Mouse (Mus musculus): ENCODE measurements around the gene Cdh8. TPM values are rescaled to one million over a fixed set of nuclear protein-coding genes. Genes with fewer than 3 reads are reported as not detected.
"Not testable (repeated sequence)": the region's sequence is repeated elsewhere in the genome, so short reads cannot be mapped to it uniquely, and the experiment has no call there.

Gene Cdh8
- polyA plus RNA-seq, 1 experiment from 2014 or later: 26.0 TPM

DNA sequence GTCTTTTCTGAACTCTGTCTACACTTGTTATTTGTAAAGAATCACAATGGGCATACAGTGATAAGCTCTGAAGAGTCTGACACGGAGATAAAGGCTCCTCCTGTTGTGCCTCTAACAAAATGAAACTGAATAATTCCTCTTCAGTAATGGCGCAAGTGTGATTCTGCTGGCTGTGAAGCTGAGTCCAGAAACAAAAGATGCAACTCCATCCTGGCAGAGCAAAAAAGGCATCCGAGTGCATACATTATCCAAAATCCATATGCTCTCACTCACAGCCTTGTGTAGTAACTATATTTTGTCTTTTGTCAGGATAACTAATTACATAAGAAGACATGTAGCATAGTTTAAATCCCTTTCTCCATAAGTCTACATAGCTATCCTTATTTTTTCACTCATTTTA lies 149.1 kb downstream of the Cdh8 start:
- H3K4me2 ChIP-seq: no peak overlapping the region
- no peak overlapping the region for H3K9ac ChIP-seq
- no peak for ATAC-seq
- H3K4me3 ChIP-seq: no peak overlapping the region
- H3K27me3 ChIP-seq: no peaks in the 10 kb centered on the region
- no peaks in the 10 kb centered on the region for H3K4me1 ChIP-seq
- no peaks in the 10 kb centered on the region for H3K9me3 ChIP-seq (replicated peaks)
- no peaks in the 10 kb centered on the region for H3K36me3 ChIP-seq (ENCODE audit: poor library complexity, severe bottlenecking)
- no peak overlapping the region for H3K27ac ChIP-seq
- WGBS: 43% methylated on average over 3 of the region's 3 CpGs

DNA sequence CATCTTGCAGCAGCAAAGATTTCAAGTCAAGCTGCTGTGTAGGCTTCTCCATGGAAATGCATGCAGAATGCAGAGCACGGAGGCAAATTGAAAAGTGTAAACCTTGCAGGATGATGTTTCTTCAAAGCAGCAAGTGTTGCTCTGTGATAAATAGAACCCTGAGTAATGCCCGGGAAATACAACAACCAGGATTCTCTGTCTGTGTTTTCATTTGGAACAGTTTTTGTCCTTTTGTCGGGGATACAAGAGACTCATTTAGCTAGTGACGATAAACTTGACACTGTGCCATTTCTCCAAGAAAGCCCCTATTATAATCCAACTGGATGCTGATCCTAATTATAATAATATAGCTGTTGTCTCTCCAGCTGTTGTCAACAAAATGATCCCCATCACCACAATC lies 181.9 kb downstream of the Cdh8 start:
- H3K27ac ChIP-seq: no peak overlapping the region
- H3K27me3 ChIP-seq: no peaks in the 10 kb centered on the region
- no peak overlapping the region for H3K9ac ChIP-seq
- peak overlapping the region; percentile 4; the same call in 1 of the 2 replicates for H3K4me2 ChIP-seq
- peak; percentile 75 for ATAC-seq
- H3K9me3 ChIP-seq (replicated peaks): no peaks in the 10 kb centered on the region
- H3K4me3 ChIP-seq: no peak overlapping the region
- no peaks in the 10 kb centered on the region for H3K36me3 ChIP-seq (ENCODE audit: poor library complexity, severe bottlenecking)
- 14% methylated on average over 4 of the region's 4 CpGs for WGBS
- peaks cover 19% of the 10 kb centered on the region for H3K4me1 ChIP-seq

DNA sequence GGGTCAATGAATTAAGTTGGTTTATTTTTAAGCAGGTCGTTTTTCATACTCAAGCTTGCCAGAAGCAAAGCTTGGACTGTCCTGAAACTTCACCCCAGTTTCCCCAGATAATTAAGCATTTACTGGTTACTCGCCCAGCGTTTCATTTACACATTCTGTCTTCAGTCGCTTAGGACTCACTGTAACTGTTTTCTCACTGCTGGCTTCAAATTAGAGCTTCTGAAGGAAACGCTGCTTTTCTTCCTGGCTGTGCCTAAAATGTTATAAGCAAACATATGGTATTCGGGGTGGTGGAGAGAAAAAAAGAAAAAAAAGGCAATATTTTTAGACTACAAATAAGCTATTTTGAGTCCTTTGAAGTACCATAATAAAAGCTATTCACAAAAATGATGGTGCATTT lies 192.6 kb downstream of the Cdh8 start:
- H3K4me1 ChIP-seq: no peaks in the 10 kb centered on the region
- no peak overlapping the region for H3K9ac ChIP-seq
- H3K36me3 ChIP-seq (ENCODE audit: poor library complexity, severe bottlenecking): no peaks in the 10 kb centered on the region
- no peak overlapping the region for H3K4me3 ChIP-seq
- H3K4me2 ChIP-seq: no peak overlapping the region
- no peak for ATAC-seq
- 65% methylated on average over 6 of the region's 6 CpGs for WGBS
- no peaks in the 10 kb centered on the region for H3K27me3 ChIP-seq
- no peaks in the 10 kb centered on the region for H3K9me3 ChIP-seq (replicated peaks)
- H3K27ac ChIP-seq: no peak overlapping the region

DNA sequence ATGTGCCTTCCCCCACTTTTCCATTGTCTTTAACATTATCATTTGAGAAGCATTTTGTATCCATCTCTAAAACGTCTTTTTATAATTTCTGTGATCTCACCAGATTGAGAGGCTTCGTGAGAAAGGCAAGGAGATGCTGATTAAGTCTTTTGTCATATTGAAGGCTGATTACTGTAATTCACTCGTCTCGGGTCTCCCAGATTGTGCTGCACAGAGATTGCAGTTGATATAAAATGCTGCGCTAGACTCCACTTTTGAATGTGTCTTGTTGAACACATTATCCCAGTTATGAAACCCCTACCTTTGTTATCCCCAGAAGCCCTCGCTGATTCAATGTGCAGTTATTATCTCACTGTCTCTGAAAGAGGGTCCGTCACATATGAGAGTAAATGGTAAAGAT lies 211.1 kb downstream of the Cdh8 start:
- Histone ChIP-seq H3K4me1 (peaks cover 3% of the 10 kb centered on the region; the same call in 1 of the 2 replicates), H3K9ac (no peak overlapping the region), H3K36me3 (ENCODE audit: poor library complexity, severe bottlenecking) (no peaks in the 10 kb centered on the region), H3K27ac (no peak overlapping the region), H3K9me3 (replicated peaks) (no peaks in the 10 kb centered on the region), H3K4me3 (no peak overlapping the region), H3K4me2 (no peak overlapping the region), H3K27me3 (no peaks in the 10 kb centered on the region)
- WGBS: 62% methylated on average over 7 of the region's 7 CpGs
- ATAC-seq: peak; percentile 55; the same call in 1 of the 2 replicates

DNA sequence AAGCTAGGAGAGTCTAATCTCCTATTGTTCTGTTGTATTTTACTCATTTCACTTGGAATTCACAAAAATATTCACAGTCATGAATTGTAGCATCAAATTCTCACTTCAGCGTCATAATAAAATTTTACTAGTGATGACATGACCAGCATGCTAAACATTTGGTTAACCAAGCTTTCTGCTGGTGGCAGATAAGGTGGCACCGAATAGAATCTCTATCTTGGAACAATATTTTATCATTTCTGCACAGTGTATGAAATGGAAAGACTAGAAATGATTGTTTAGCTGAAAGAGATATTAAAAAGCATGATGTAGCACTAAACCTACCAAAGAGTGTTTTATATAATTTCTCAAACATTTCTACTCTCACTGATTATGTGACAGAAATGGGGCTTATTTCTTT lies 225.6 kb downstream of the Cdh8 start:
- 94% methylated on average over 2 of the region's 2 CpGs for WGBS
- no peaks in the 10 kb centered on the region for H3K9me3 ChIP-seq (replicated peaks)
- ATAC-seq: no peak

DNA sequence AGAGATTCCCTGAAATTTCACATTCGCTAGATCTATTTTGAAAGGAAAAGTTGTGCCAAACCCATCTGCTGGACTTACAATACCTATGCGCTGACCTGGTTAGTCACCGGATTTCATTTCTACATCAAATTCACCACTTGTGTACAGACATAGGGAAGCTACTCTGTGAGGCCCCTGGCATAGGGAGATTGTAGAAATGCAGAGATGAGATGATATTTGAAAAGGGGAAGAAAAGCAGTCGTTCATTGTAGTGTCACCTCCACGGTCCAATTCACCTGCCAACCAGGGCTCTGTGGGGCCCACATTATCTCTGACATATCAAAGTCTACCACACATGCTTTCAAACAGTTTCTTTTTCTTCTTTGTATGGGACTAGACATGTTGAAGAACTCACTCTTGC lies 229.4 kb downstream of the Cdh8 start:
- Histone ChIP-seq H3K9ac (no peak overlapping the region), H3K36me3 (ENCODE audit: poor library complexity, severe bottlenecking) (no peaks in the 10 kb centered on the region), H3K27ac (no peak overlapping the region), H3K9me3 (replicated peaks) (no peaks in the 10 kb centered on the region), H3K4me3 (no peak overlapping the region), H3K4me1 (no peaks in the 10 kb centered on the region), H3K4me2 (no peak overlapping the region), H3K27me3 (no peaks in the 10 kb centered on the region)
- WGBS: 93% methylated on average over 5 of the region's 5 CpGs
- ATAC-seq: no peak

More for the DNA sequence above, 225.6 kb downstream of the Cdh8 start:
- Histone ChIP-seq H3K4me3 (no peak overlapping the region), H3K36me3 (ENCODE audit: poor library complexity, severe bottlenecking) (no peaks in the 10 kb centered on the region), H3K27ac (no peak overlapping the region), H3K9ac (no peak overlapping the region), H3K4me2 (no peak overlapping the region), H3K4me1 (no peaks in the 10 kb centered on the region), H3K27me3 (no peaks in the 10 kb centered on the region)

DNA sequence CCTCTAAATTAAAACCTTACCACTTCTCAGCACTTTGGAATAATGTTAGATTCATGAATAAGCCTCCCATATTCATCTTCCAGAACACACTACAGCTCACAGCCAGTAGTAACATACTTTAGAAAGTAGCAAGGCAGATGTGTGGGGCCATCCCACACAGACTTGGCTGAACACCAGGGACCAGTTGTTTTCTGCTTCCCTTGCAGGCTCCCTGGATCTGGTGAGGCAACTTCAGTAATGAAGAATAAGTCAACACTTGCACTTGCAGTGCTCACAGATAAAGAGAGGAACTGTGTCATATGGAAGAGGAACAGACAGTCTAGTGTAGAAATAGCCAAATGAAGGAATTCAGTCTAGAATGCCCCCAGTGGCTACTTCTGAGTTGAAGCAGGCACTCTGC lies 232.1 kb downstream of the Cdh8 start:
- Histone ChIP-seq H3K9ac (no peak overlapping the region), H3K9me3 (replicated peaks) (no peaks in the 10 kb centered on the region), H3K36me3 (ENCODE audit: poor library complexity, severe bottlenecking) (no peaks in the 10 kb centered on the region), H3K4me3 (no peak overlapping the region), H3K27me3 (no peaks in the 10 kb centered on the region), H3K27ac (no peak overlapping the region), H3K4me2 (no peak overlapping the region), H3K4me1 (no peaks in the 10 kb centered on the region)
- ATAC-seq: no peak

DNA sequence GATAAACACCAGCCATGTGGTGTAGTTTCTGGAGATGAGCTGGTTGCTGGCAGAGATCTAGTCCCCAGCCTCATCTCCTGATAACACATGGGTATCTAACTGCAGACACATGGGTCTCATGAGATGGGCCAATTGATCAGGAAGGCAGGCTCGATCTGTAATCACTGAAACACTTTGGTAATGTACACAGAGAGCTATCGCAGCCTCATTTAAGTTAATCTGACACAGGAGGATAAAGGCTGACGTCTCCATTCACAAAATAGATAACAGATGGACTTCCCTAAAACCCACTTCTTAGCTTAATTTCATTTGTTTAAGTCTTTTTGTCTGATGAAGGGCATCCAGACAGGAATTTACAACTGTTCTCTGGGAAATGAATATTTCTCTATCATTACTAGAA lies 249.3 kb downstream of the Cdh8 start:
- H3K4me3 ChIP-seq: no peak overlapping the region
- no peaks in the 10 kb centered on the region for H3K4me1 ChIP-seq
- WGBS: 69% methylated on average over 3 of the region's 3 CpGs
- ATAC-seq: no peak
- H3K36me3 ChIP-seq (ENCODE audit: poor library complexity, severe bottlenecking): no peaks in the 10 kb centered on the region
- H3K9me3 ChIP-seq (replicated peaks): no peaks in the 10 kb centered on the region
- H3K27me3 ChIP-seq: no peaks in the 10 kb centered on the region
- no peak overlapping the region for H3K27ac ChIP-seq
- H3K9ac ChIP-seq: no peak overlapping the region
- H3K4me2 ChIP-seq: no peak overlapping the region

DNA sequence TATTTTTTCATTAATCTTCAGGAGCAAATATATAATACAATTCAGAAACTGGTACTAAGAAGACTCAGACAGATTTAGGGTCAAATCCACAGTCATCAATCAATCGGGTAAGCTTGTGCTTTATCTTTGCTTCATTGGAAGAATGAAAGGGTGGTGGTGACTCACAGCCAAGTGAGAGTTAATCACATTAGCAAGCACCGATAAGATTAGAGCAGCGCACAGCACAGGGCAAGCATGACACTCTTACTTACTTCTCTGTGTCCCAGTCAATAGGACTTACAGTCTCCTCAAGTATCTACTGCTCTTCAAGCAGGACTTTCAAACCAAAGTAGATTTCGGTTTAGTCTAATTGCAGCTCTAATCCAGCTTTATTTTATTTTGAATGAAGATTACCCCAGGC lies 254.6 kb downstream of the Cdh8 start:
- Histone ChIP-seq H3K27me3 (no peaks in the 10 kb centered on the region), H3K4me3 (no peak overlapping the region), H3K9ac (no peak overlapping the region), H3K27ac (no peak overlapping the region), H3K36me3 (ENCODE audit: poor library complexity, severe bottlenecking) (no peaks in the 10 kb centered on the region), H3K9me3 (replicated peaks) (no peaks in the 10 kb centered on the region), H3K4me2 (no peak overlapping the region), H3K4me1 (no peaks in the 10 kb centered on the region)
- no peak for ATAC-seq
- WGBS: 38% methylated on average over 4 of the region's 4 CpGs

DNA sequence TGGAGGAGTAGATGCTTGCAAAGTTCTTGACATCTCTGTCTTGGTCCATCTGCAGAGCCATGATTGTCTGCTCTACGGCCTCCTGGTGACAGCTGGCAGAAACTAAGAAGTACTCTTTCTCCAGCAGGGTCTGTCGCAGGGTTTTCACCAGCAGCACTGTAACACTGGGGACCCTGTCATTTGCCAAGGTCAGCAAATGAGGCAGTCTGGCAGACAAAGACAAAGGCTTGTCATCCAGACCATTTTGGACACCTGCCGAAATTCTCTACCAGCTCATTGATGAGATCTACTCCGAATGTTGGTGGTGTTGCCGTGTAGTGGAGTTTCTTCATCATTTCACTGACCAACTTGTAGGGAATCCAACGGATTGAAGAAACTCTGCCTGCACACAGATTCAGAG lies 270.8 kb downstream of the Cdh8 start:
- Histone ChIP-seq H3K4me2 (no peak overlapping the region), H3K27me3 (no peaks in the 10 kb centered on the region), H3K4me1 (no peaks in the 10 kb centered on the region), H3K4me3 (no peak overlapping the region), H3K36me3 (ENCODE audit: poor library complexity, severe bottlenecking) (no peaks in the 10 kb centered on the region), H3K9ac (no peak overlapping the region), H3K27ac (no peak overlapping the region), H3K9me3 (replicated peaks) (no peaks in the 10 kb centered on the region)
- no peak for ATAC-seq
- WGBS: 91% methylated on average over 6 of the region's 6 CpGs

DNA sequence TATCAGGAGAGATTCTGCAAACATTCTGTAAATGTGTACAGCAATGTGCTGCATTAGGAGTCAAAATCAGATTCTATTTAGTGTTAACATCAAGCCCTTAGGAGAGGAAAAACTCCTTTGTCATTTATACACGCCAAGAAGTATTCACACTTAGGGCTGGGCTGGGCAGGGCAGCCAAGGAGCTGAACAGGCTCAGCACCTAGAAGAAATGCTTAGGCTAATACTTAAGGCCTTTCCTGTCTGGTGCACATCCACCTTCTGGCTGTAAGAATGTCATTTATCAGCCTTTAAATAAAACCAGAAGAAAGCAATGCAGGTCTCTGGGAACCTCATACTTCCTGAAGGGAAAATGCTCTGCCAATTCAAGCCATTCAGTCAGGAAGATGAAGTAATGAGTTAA lies 271.5 kb downstream of the Cdh8 start:
- WGBS: 59% methylated on average over 1 of the region's 1 CpGs
- H3K4me3 ChIP-seq, H3K4me2 ChIP-seq: not testable (repeated sequence)

DNA sequence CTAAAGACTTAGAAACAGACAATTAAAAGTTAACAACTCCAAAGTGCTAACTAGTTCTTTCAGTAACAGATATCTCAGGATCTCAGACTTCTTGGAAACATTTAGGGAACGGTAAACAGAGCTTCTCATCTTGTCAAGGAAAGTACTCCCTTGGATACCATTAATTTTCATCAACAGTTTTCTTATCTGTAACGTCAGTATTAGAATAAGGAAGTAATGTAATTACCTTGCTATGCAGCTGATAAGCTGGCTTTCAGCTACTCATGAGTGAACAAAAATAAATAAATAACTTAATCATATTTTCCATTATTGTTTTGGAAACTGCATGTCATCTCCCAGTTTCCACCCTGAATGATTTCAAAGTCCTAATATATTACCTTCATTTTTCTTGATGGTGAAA lies 317.8 kb downstream of the Cdh8 start:
- H3K36me3 ChIP-seq (ENCODE audit: poor library complexity, severe bottlenecking): no peaks in the 10 kb centered on the region
- H3K27ac ChIP-seq: no peak overlapping the region
- H3K27me3 ChIP-seq: no peaks in the 10 kb centered on the region
- WGBS: 88% methylated on average over 2 of the region's 2 CpGs
- H3K9me3 ChIP-seq (replicated peaks): no peaks in the 10 kb centered on the region
- H3K4me1 ChIP-seq: no peaks in the 10 kb centered on the region
- H3K4me3 ChIP-seq: no peak overlapping the region
- no peak overlapping the region for H3K9ac ChIP-seq
- no peak overlapping the region for H3K4me2 ChIP-seq
- no peak for ATAC-seq

More for the DNA sequence above, 271.5 kb downstream of the Cdh8 start:
- ATAC-seq; H3K9me3 ChIP-seq (replicated peaks); H3K4me1 ChIP-seq; H3K27me3 ChIP-seq; H3K9ac ChIP-seq; H3K27ac ChIP-seq; H3K36me3 ChIP-seq (ENCODE audit: poor library complexity, severe bottlenecking): not testable (repeated sequence)

DNA sequence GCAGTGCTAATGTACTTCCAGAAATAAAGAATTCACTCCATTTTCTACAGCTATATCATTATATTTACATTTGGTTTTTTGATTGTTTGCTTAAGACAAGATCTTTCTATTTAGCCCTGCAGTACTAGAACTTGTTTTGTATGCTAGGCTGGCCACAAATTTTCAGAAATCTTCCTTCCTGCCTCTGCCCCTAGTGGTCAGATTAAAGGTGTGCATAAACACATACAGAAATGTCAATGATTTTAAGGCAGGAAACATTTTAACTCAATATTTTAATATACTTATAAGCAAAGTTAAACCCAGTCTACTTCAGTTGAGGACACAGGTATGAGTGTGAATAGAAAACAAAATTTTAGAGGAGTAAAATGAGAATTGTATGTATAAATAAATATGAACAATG lies 364.9 kb downstream of the Cdh8 start:
- ATAC-seq: no peak
- H3K36me3 ChIP-seq (ENCODE audit: poor library complexity, severe bottlenecking): no peaks in the 10 kb centered on the region
- H3K4me3 ChIP-seq: no peak overlapping the region
- no peaks in the 10 kb centered on the region for H3K4me1 ChIP-seq
- H3K9me3 ChIP-seq (replicated peaks): no peaks in the 10 kb centered on the region
- no peaks in the 10 kb centered on the region for H3K27me3 ChIP-seq
- no peak overlapping the region for H3K9ac ChIP-seq
- H3K4me2 ChIP-seq: no peak overlapping the region
- H3K27ac ChIP-seq: no peak overlapping the region

Measured in forebrain, embryonic 13.5 days (tissue).